Mouse (Mus musculus) cerebellum, adult 8-10 months (tissue): ENCODE data around the gene Cfap77.

ENCODE experiments used
- DNase-seq: peaks from one replicate; pipeline ENCODE4 v3.0.0; 2022

Gene Cfap77

DNA sequence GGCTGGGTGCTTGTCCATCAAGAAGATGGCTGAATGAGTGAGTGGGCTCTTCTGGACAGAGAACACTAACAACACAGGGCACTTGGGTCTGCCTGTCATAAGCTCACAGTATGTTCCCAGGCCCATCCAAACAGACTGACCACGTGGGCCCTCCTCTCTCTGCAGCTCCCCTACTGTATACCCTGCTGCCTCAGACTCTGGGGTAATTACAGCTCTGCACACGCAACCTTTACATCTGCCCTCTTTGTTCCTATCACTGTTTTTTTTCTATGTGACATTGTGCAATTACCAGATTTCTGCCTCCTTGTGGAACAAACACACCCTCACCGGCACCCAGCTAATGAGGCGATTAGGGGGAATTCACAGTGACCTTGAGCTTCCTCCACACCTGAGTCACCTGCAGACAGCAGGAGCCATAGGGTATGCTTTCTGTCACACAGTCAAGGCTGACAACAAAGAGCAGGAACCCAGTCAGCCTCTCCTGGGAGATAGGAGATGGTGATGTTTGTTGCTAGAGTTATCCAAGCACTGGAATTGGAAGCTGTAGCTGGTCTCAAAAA lies 157.4 kb downstream of the Cfap77 start:
- DNase-seq, result no peak

GRCm38 (mm10) chr2:28895876-28896275 lies 159.0 kb downstream of the Cfap77 start:
- no peak for DNase-seq

DNA sequence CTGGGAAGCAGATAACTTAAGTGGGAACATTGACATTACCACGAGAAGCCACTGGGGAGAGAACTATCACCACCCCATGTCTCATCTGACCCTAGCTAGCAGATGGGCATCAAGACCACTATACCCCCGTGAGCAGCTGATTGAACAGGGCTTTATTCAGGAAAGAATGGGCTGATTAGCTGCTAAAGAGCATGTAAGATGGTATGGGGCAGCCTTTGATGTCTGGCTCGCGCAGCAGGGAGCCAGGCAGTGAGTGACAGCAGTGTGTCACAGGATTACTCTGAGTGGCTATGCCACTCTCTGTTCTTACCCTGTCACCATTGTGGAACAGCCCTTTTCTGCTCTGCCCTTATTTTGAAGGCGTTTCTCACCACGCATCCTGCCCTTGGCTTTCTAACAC lies 161.3 kb downstream of the Cfap77 start:
- DNase-seq, result no peak

DNA sequence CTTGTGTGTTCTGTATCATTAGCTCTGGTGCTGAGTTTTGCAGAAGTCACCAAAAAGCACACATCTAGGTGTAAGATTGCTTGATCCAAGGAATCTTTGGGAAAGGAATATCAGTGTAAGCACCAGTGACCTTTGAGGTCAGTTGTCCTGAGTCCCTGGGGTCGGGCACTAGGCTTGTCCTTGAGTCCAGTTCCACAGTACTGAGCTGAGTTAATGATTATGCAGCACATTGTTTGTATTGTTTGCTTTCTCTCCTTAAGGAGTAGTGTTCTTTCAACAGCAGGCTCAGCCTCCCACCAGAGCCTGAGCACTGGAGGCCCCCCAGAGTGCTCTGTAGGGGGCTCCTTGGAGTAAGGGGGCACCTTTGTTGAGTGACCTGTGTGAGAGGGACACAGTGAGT lies 162.1 kb downstream of the Cfap77 start:
- DNase-seq, result no peak

DNA sequence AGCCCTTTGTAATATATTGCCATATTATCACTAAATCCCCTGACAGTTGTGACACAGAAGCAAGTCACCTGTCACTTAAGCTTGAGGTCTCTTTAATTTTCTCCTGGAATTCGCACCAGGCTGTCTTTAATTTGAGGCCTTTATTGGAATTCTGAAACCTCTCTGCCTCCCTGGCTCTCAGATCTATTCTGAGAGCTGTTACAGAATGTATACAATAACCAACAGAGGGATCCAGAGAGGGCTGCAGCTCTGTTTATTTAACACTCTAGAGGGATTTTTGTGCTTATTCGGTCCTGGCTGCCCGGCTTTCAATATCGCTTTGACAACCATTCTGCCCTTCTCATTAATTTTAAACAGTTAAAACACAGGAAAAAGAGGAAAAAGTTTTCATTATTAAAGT lies 170.0 kb downstream of the Cfap77 start:
- DNase-seq, result no peak

GRCm38 (mm10) chr2:28882826-28883485 lies 171.9 kb downstream of the Cfap77 start:
- no peak for DNase-seq

- no peak for DNase-seq
Measured at GRCm38 (mm10) chr2:28882047-28882446, 172.8 kb downstream of the Cfap77 start.

DNA sequence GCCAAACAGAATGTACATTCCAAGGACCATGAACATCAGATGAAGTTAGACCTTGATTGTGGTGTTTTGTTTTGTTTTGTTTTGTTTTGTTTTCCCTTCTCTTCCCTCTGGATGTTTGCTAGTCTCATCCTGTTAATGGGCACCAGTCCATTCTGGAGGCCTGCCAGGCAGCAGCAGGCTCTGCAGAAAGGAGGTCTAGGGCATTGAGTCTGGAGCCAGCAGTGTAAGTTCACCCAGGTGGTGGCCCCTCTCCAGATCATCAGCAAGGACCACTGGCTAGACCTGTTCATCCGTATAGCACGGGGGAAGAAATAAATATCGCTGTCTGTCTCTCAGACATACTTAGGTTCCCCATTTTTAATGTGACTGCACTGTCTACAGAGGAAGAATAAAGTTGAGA lies 173.6 kb downstream of the Cfap77 start:
- peak; percentile 9 for DNase-seq
